Mouse (Mus musculus) small intestine, adult 2 months (tissue): Measurements from ENCODE around the gene Slain1. TPM values are rescaled to one million over a fixed set of nuclear protein-coding genes. Genes with fewer than 3 reads are reported as not detected.
"Not testable (repeated sequence)": the region's sequence is repeated elsewhere in the genome, so short reads cannot be mapped to it uniquely, and the experiment has no call there.

Source experiments
- H3K27ac ChIP-seq: fragments of 200-500 bp; 2 replicates; pipeline ENCODE4 v1.5.1; 2012; ENCODE audit warnings: low read depth, low read length, control low read depth, inconsistent platforms; ENCODE audit not compliant: insufficient read depth
- H3K27me3 ChIP-seq: fragments of 200-500 bp; 2 replicates; pipeline ENCODE4 v1.6.1; 2012; ENCODE audit warnings: mild to moderate bottlenecking, moderate library complexity, low read length, inconsistent platforms; ENCODE audit not compliant: control insufficient read depth, insufficient read depth
- H3K36me3 ChIP-seq: fragments of 200-500 bp; 2 replicates; pipeline ENCODE4 v1.6.1; 2012; ENCODE audit warnings: mild to moderate bottlenecking, low read length, control low read depth, inconsistent platforms; ENCODE audit not compliant: control insufficient read depth, insufficient read depth
- H3K4me1 ChIP-seq: fragments of 200-500 bp; 2 replicates; pipeline ENCODE4 v1.6.1; 2012; ENCODE audit warnings: low read length, inconsistent platforms, mixed read lengths; ENCODE audit not compliant: control insufficient read depth, insufficient read depth, insufficient read length
- H3K4me3 ChIP-seq: fragments of 200-500 bp; 2 replicates; pipeline ENCODE4 v1.5.1; 2012; ENCODE audit warnings: low read depth, mild to moderate bottlenecking, control low read depth, inconsistent platforms, low read length, moderate library complexity
- CTCF ChIP-seq: fragments of 200-500 bp; IDR thresholded peaks from 2 replicates; pipeline ENCODE4 v1.5.1; 2012; ENCODE audit warnings: low read depth, mild to moderate bottlenecking, control low read depth, inconsistent platforms, low read length, moderate library complexity, mixed read lengths; ENCODE audit not compliant: insufficient replicate concordance, insufficient read length; ENCODE audit errors: extremely low read depth
- POLR2A ChIP-seq: fragments of 200-500 bp; IDR thresholded peaks from 2 replicates; pipeline ENCODE4 v1.6.1; 2012; ENCODE audit warnings: low read depth, mild to moderate bottlenecking, control low read depth, inconsistent platforms, low read length, moderate library complexity
- WGBS: fragments of 180-500 bp; shearing (Covaris S2); methylation state at CpG from one replicate; pipeline ENCODE4 v1.1.7; 2018; 5-methylcytosine and 5-hydroxymethylcytosine counted together
- polyA plus RNA-seq: library from polyadenylated mRNA; depleted of rRNA; stranded (reverse); fragments of >200 nt; gene quantifications from 2 replicates; pipeline ENCODE4 v1.2.3, GENCODE M21; 2012; rRNA removed

Slain1 gene
- polyA plus RNA-seq, 1 experiment: 5.9 TPM

- 79% methylated on average over 7 of the region's 7 CpGs for WGBS
- Histone ChIP-seq H3K4me1 (no peaks in the 10 kb centered on the region), H3K27ac (no peak overlapping the region), H3K27me3 (no peaks in the 10 kb centered on the region), H3K36me3 (no peaks in the 10 kb centered on the region), H3K4me3 (no peak overlapping the region)
- no peak for TF ChIP-seq CTCF
These were observed 91.2 kb downstream of the Slain1 start for GRCm38 (mm10) chr14:103741216-103741615.

GRCm38 (mm10) chr14:103742150-103742549 is 92.1 kb downstream of the Slain1 start:
- no peaks in the 10 kb centered on the region for H3K27me3 ChIP-seq
- WGBS: 86% methylated on average over 8 of the region's 8 CpGs
- H3K36me3 ChIP-seq: no peaks in the 10 kb centered on the region
- no peak for TF ChIP-seq POLR2A
- no peak for TF ChIP-seq CTCF
- no peak overlapping the region for H3K27ac ChIP-seq
- H3K4me1 ChIP-seq: no peaks in the 10 kb centered on the region
- H3K4me3 ChIP-seq: no peak overlapping the region

- Histone ChIP-seq H3K4me1 (no peaks in the 10 kb centered on the region), H3K4me3 (no peak overlapping the region), H3K36me3 (no peaks in the 10 kb centered on the region), H3K27me3 (no peaks in the 10 kb centered on the region), H3K27ac (no peak overlapping the region)
- WGBS: 32% methylated on average over 6 of the region's 6 CpGs
- TF ChIP-seq POLR2A (no peak), CTCF (no peak)
These were observed 97.3 kb downstream of the Slain1 start for GRCm38 (mm10) chr14:103747345-103747744.

- not testable (repeated sequence) for H3K27ac ChIP-seq, H3K27me3 ChIP-seq, H3K4me1 ChIP-seq, H3K4me3 ChIP-seq, H3K36me3 ChIP-seq
- WGBS: 64% methylated on average over 4 of the region's 4 CpGs
These were observed 100.6 kb downstream of the Slain1 start for GRCm38 (mm10) chr14:103750638-103751037.

DNA sequence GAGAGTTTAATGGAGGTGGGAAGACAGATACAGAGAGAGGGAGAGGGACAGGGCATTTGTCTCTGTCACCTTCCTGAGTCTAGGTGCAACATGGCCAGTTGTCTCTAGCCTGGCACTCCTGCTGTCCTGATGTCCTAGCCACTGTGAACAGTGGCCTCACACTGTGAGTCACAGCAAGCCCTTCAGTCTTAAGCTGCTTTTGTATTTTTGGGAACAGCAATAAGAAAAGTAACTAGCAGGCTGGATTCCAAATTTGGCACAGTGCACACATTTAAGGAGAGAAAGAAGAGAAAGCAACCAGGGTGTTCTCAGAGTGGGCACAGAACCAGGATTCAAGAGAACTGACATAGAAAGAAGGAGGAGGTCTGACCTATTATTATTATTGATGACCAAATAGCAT is 101.4 kb downstream of the Slain1 start:
- TF ChIP-seq POLR2A: no peak
- no peak for TF ChIP-seq CTCF
- H3K4me3 ChIP-seq: no peak overlapping the region
- H3K27ac ChIP-seq: no peak overlapping the region
- H3K36me3 ChIP-seq: no peaks in the 10 kb centered on the region
- no peaks in the 10 kb centered on the region for H3K4me1 ChIP-seq
- H3K27me3 ChIP-seq: no peaks in the 10 kb centered on the region

DNA sequence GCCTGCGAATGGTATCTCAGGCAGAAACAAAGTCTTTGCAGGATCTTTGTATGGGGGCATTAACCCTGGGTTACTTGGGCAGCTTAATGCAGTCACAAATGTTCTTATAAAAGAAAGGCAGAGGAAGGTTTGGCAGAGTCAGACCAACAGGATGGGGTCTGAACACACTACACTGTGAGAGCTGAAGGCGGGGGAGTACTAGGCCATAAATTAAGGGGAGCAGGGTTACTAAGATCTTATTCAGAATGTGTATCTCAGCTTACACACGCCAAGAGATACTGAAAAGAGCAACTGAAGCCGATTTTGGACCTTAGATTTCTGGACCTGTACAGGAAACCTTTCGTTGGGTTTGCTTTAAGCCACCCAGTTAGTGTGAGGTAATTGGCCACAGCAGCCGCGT is 102.7 kb downstream of the Slain1 start:
- Histone ChIP-seq H3K27me3 (no peaks in the 10 kb centered on the region), H3K4me1 (no peaks in the 10 kb centered on the region), H3K27ac (no peak overlapping the region), H3K36me3 (no peaks in the 10 kb centered on the region), H3K4me3 (no peak overlapping the region)
- 86% methylated on average over 7 of the region's 7 CpGs for WGBS
- TF ChIP-seq CTCF (no peak), POLR2A (no peak)

DNA sequence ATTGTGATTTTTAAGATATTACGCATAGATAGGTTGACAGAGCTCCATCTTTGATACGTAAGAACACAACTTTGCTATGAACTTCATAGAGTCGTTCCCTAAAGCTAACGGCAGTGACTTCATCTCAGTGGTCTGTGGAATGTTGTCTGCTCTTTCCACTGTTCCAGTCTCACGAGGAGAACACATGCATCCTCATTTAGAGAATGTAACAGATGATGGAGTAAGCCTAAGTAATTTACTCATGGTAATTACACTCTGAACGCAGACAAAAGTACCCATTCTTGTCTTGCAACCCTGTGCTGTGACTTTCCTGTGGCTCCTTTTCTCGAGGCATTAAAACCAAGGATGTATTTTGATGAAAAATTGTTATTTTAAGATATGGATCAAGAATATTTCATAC is 104.0 kb downstream of the Slain1 start:
- no peaks in the 10 kb centered on the region for H3K27me3 ChIP-seq
- H3K4me3 ChIP-seq: no peak overlapping the region
- H3K36me3 ChIP-seq: no peaks in the 10 kb centered on the region
- H3K27ac ChIP-seq: no peak overlapping the region
- 76% methylated on average over 7 of the region's 7 CpGs for WGBS
- TF ChIP-seq POLR2A (no peak), CTCF (no peak)
- no peaks in the 10 kb centered on the region for H3K4me1 ChIP-seq

DNA sequence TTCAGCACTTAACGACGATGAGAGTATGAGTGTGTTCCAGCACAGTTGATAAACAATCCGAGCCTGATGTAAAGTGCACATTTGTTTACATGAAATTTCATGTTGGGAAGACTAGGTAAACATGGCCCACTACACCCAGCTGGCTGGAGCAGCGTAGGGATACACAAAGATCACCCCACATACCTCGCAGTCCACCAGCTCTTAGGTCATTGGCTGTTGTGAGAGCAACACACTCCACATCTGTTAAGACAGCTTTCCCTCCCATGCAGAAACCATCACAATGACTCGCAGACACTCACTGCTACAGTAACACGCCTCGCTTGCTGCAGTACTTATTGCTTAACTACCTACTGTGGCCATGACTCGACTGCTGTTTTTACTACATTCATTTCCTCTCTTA is 104.4 kb downstream of the Slain1 start:
- WGBS: 68% methylated on average over 9 of the region's 9 CpGs
- no peak overlapping the region for H3K27ac ChIP-seq
- no peaks in the 10 kb centered on the region for H3K27me3 ChIP-seq
- no peak for TF ChIP-seq CTCF
- no peak for TF ChIP-seq POLR2A
- no peaks in the 10 kb centered on the region for H3K4me1 ChIP-seq
- H3K4me3 ChIP-seq: no peak overlapping the region
- no peaks in the 10 kb centered on the region for H3K36me3 ChIP-seq

Other genes with a start within 250 kb of the Slain1 start
- gene Scel, start 136.9 kb upstream of the Slain1 start, polyA plus RNA-seq: not detected in 2 replicates
- gene Ednrb, start 194.2 kb downstream of the Slain1 start, polyA plus RNA-seq: 1.9 and 5.1 TPM in 2 replicates